Comparison of ENCODE assay signal across 8 mouse cellular contexts in the genomic region with DNA sequence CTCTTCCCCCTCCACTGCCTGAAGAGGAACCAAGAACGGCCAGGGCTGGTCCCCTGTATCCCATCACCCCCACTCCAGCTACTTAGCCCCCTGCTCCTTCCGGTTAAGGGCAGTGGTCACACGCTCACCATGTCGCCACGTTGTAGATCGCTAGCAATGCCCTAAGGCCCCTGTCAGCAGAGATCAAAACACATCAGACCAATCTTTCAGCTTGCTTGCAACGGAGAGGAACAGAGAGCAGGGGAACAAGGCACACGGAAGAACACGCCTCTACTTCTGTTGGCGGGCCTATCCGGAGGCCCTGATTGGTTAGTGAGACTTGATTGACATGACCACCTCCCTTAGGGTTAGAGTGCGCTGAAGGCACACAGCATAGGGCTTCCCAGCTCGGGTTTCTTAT. TPM values are rescaled to one million over a fixed set of nuclear protein-coding genes. Genes with fewer than 3 reads are reported as not detected.
DNase-seq lines count a peak whose midpoint lies in the region; ATAC-seq and TF ChIP-seq lines count a peak whose summit lies in the region.
"Not testable (repeated sequence)": the region's sequence is repeated elsewhere in the genome, so short reads cannot be mapped to it uniquely, and the experiment has no call there.

Gene Gm3604, minus strand, starts transcription at position 226 of the 400 bp plus-strand sequence.

- 5% methylated on average over 13 of the region's 13 CpGs for WGBS in heart, embryonic 12.5 days
- WGBS in kidney, embryonic 14.5 days = 12% methylated on average over 13 of the region's 13 CpGs
- WGBS in limb, embryonic 12.5 days = 9% methylated on average over 13 of the region's 13 CpGs
- WGBS in midbrain, embryonic 11.5 days = 11% methylated on average over 13 of the region's 13 CpGs
- 5% methylated on average over 13 of the region's 13 CpGs for WGBS in small intestine, adult 2 months

- not testable (repeated sequence) for H3K27ac ChIP-seq in heart, embryonic 12.5 days (ENCODE audit: poor library complexity, severe bottlenecking); kidney, embryonic 14.5 days (ENCODE audit: low read depth, low read length); limb, embryonic 12.5 days; midbrain, embryonic 11.5 days (ENCODE audit: low read depth, low read length); small intestine, adult 2 months (ENCODE audit: insufficient read depth, low read depth, low read length)

- not testable (repeated sequence) for H3K4me1 ChIP-seq in erythroblast, embryonic 14.5 days (ENCODE audit: control insufficient read depth); heart, embryonic 12.5 days (replicated peaks); kidney, embryonic 14.5 days (ENCODE audit: control insufficient read depth, insufficient read depth, low read length); limb, embryonic 12.5 days (replicated peaks); midbrain, embryonic 11.5 days (ENCODE audit: control insufficient read depth, insufficient read depth, low read length); small intestine, adult 2 months (ENCODE audit: control insufficient read depth, insufficient read depth, insufficient read length, low read length)

- peak within 1 kb of the TSS; percentile 65 for H3K4me2 ChIP-seq in heart, embryonic 12.5 days
- peak within 1 kb of the TSS; percentile 39 for H3K4me2 ChIP-seq in kidney, embryonic 14.5 days (replicated peaks; ENCODE audit: low read depth, low read length)
- H3K4me2 ChIP-seq in limb, embryonic 12.5 days = peak within 1 kb of the TSS; percentile 46
- peak within 1 kb of the TSS; percentile 37 for H3K4me2 ChIP-seq in midbrain, embryonic 11.5 days

- H3K9me3 ChIP-seq in erythroblast, embryonic 14.5 days (ENCODE audit: control insufficient read depth, low read length); kidney, embryonic 14.5 days (ENCODE audit: control insufficient read depth, low read length); midbrain, embryonic 11.5 days (ENCODE audit: control insufficient read depth, low read length): not testable (repeated sequence)
- H3K9me3 ChIP-seq in heart, embryonic 12.5 days (replicated peaks) = peaks cover 11% of the 10 kb centered on the region
- peaks cover 22% of the 10 kb centered on the region for H3K9me3 ChIP-seq in limb, embryonic 12.5 days

- peak; percentile 60 for DNase-seq in 3134 (ENCODE audit: extremely low read depth, insufficient read length, low spot score)
- DNase-seq in adrenal gland, postnatal 36 days = peak; percentile 72 to 74
- peak; percentile 90 for DNase-seq in midbrain, embryonic 11.5 days (ENCODE audit: low spot score, missing footprints)

- ATAC-seq in heart, embryonic 12.5 days (ENCODE audit: insufficient number of reproducible peaks, low FRiP score); kidney, embryonic 14.5 days (ENCODE audit: low FRiP score, low TSS enrichment); limb, embryonic 12.5 days (ENCODE audit: insufficient number of reproducible peaks, insufficient read depth, low FRiP score, low TSS enrichment, low read depth); midbrain, embryonic 11.5 days (ENCODE audit: low FRiP score): not testable (repeated sequence)

- not testable (repeated sequence) for H3K27me3 ChIP-seq in erythroblast, embryonic 14.5 days (ENCODE audit: control insufficient read depth); heart, embryonic 12.5 days (replicated peaks); kidney, embryonic 14.5 days (ENCODE audit: control insufficient read depth, insufficient read depth, low read length); limb, embryonic 12.5 days; midbrain, embryonic 11.5 days (ENCODE audit: control insufficient read depth, insufficient read depth, low read length); small intestine, adult 2 months (ENCODE audit: control insufficient read depth, insufficient read depth, low read length)

- H3K4me3 ChIP-seq in erythroblast, embryonic 14.5 days (replicated peaks) = peak within 1 kb of the TSS; percentile 62
- H3K4me3 ChIP-seq in heart, embryonic 12.5 days = peak within 1 kb of the TSS; percentile 59
- peak within 1 kb of the TSS; percentile 44 for H3K4me3 ChIP-seq in kidney, embryonic 14.5 days (ENCODE audit: low read length)
- H3K4me3 ChIP-seq in limb, embryonic 12.5 days (replicated peaks) = peak within 1 kb of the TSS; percentile 45
- peak within 1 kb of the TSS; percentile 30 for H3K4me3 ChIP-seq in midbrain, embryonic 11.5 days (ENCODE audit: low read depth, low read length)
- H3K4me3 ChIP-seq in small intestine, adult 2 months (ENCODE audit: low read depth, low read length) = peak within 1 kb of the TSS; percentile 80

- not testable (repeated sequence) for H3K36me3 ChIP-seq in erythroblast, embryonic 14.5 days (ENCODE audit: control insufficient read depth); heart, embryonic 12.5 days; kidney, embryonic 14.5 days (ENCODE audit: control insufficient read depth, insufficient read depth, low read length); limb, embryonic 12.5 days; midbrain, embryonic 11.5 days (ENCODE audit: control insufficient read depth, insufficient read depth, low read length); small intestine, adult 2 months (ENCODE audit: control insufficient read depth, insufficient read depth, low read length)

- peak within 1 kb of the TSS; percentile 69 for H3K9ac ChIP-seq in heart, embryonic 12.5 days
- peak within 1 kb of the TSS; percentile 53; the same call in 1 of the 2 replicates for H3K9ac ChIP-seq in kidney, embryonic 14.5 days (ENCODE audit: low read depth, low read length)
- H3K9ac ChIP-seq in limb, embryonic 12.5 days (replicated peaks) = peak within 1 kb of the TSS; percentile 57
- H3K9ac ChIP-seq in midbrain, embryonic 11.5 days (ENCODE audit: low read length) = peak within 1 kb of the TSS; percentile 45; the same call in 1 of the 2 replicates

- TF ChIP-seq POLR2A in small intestine, adult 2 months (IDR thresholded peaks at IDR 0.05; ENCODE audit: low read depth, low read length) = not testable (repeated sequence)

- TF ChIP-seq CTCF in small intestine, adult 2 months (IDR thresholded peaks at IDR 0.05; ENCODE audit: extremely low read depth, insufficient read length, insufficient replicate concordance, low read depth, low read length) = not testable (repeated sequence)

RNA-seq across cellular contexts. Expression of gene Gm3604, which starts in this region (rescaled TPM):
- under 1 TPM; 0.70 to 0.99 TPM for total RNA-seq in adrenal gland, postnatal 36 days (2021)
- polyA plus RNA-seq in erythroblast, embryonic 14.5 days (2012) = not detected in 2 replicates
- 3.6 and 3.9 TPM in 2 replicates for polyA plus RNA-seq in heart, embryonic 12.5 days (2016; fragmentation: Nextera tagmentation; extraction: Ambion mirVana)
- 8.1 and 9.5 TPM in 2 replicates for polyA plus RNA-seq in kidney, embryonic 14.5 days (2014; fragmentation: Nextera tagmentation; extraction: Ambion mirVana)
- polyA plus RNA-seq in limb, embryonic 12.5 days (2016; fragmentation: Nextera tagmentation; extraction: Ambion mirVana) = 4.1 and 4.2 TPM in 2 replicates
- polyA plus RNA-seq in midbrain, embryonic 11.5 days (2014; fragmentation: Nextera tagmentation; extraction: Ambion mirVana) = 4.8 TPM in 2 replicates
- 0.04 and 0.05 TPM in 2 replicates for polyA plus RNA-seq in small intestine, adult 2 months (2012; rRNA removed)

Comparison
In these comparisons a context has a peak if more than half of its experiments do, and no peak if none do; other contexts are left out.
1. Peak in DNase-seq in adrenal gland, postnatal 36 days; RNA of the gene not detected or under 1 TPM.
2. H3K4me3 ChIP-seq: peak in every context shown above with its lines; median percentile 80 in small intestine, adult 2 months; 62 in erythroblast, embryonic 14.5 days; 59 in heart, embryonic 12.5 days; 45 in limb, embryonic 12.5 days; 44 in kidney, embryonic 14.5 days; 30 in midbrain, embryonic 11.5 days.